Mouse (Mus musculus) B cell, adult 2 months (primary cell): ENCODE results near the gene Crk.

Experiments used
- DNase-seq, 2 experiments: peaks; one replicate each; pipeline ENCODE4 v3.0.0; 2022

Gene Crk

GRCm38 (mm10) chr11:75678747-75679438, at the start of gene Crk:
Gene Crk (plus strand): TSS chr11:75679259.
- peak; percentile 99 to 100 for DNase-seq

GRCm38 (mm10) chr11:75630098-75630497, 49.0 kb upstream of the Crk start:
- DNase-seq = no peak

GRCm38 (mm10) chr11:75630645-75631229, 48.3 kb upstream of the Crk start, which contains the start of gene Inpp5k:
Gene Inpp5k (plus strand): TSS chr11:75630988.
- peak; percentile 95 for DNase-seq

- DNase-seq = peak; percentile 62 to 63
Observed at GRCm38 (mm10) chr11:75631561-75632225, 47.4 kb upstream of the Crk start.

- no peak for DNase-seq
Observed at GRCm38 (mm10) chr11:75632921-75633320, 46.1 kb upstream of the Crk start.

- DNase-seq = no peak
Observed at GRCm38 (mm10) chr11:75634801-75635200, 44.3 kb upstream of the Crk start.

- DNase-seq = no peak
Observed at GRCm38 (mm10) chr11:75635315-75635714, 43.7 kb upstream of the Crk start.

- no peak for DNase-seq
Observed at GRCm38 (mm10) chr11:75643323-75643722, 35.7 kb upstream of the Crk start.

GRCm38 (mm10) chr11:75644684-75645083, 34.4 kb upstream of the Crk start:
- peak; percentile 46 to 50 for DNase-seq

GRCm38 (mm10) chr11:75647681-75648211, 31.3 kb upstream of the Crk start:
- no peak for DNase-seq

GRCm38 (mm10) chr11:75649155-75649561, 29.9 kb upstream of the Crk start:
- DNase-seq = peak; percentile 21 to 23

GRCm38 (mm10) chr11:75650311-75650710, 28.7 kb upstream of the Crk start, which contains the start of gene Myo1c:
Gene Myo1c (plus strand): TSS chr11:75650504.
- no peak for DNase-seq

- no peak for DNase-seq
Observed at GRCm38 (mm10) chr11:75650958-75651425, 28.1 kb upstream of the Crk start.

- peak; percentile 91 to 93 for DNase-seq
Observed at GRCm38 (mm10) chr11:75651426-75652221, 27.4 kb upstream of the Crk start.

GRCm38 (mm10) chr11:75652222-75652941, 26.7 kb upstream of the Crk start:
- DNase-seq = peak; percentile 83 to 85

GRCm38 (mm10) chr11:75652942-75653684, 25.9 kb upstream of the Crk start:
- DNase-seq = no peak

- peak; percentile 92 for DNase-seq
Observed at GRCm38 (mm10) chr11:75653781-75654470, 25.1 kb upstream of the Crk start.

- peak; percentile 94 to 95 for DNase-seq
Observed at GRCm38 (mm10) chr11:75654471-75655390, 24.3 kb upstream of the Crk start.
